Mouse (Mus musculus) cerebellum, adult 2 months (tissue): ENCODE measurements around the gene Tsga10. TPM values are rescaled to one million over a fixed set of nuclear protein-coding genes. Genes with fewer than 3 reads are reported as not detected.
"Not testable (repeated sequence)": the region's sequence is repeated elsewhere in the genome, so short reads cannot be mapped to it uniquely, and the experiment has no call there.

Experiments
- DNase-seq, 2 experiments: peaks; one replicate each; pipeline ENCODE4 v3.0.0; 2021
- H3K27ac ChIP-seq: fragments of 200-500 bp; 2 replicates; pipeline ENCODE4 v1.5.1; 2012; ENCODE audit warnings: low read length, control low read depth, inconsistent platforms; ENCODE audit not compliant: insufficient read depth
- H3K27me3 ChIP-seq: fragments of 200-500 bp; 2 replicates; pipeline ENCODE4 v1.6.1; 2012; ENCODE audit warnings: inconsistent platforms, mild to moderate bottlenecking, low read length, moderate library complexity; ENCODE audit not compliant: control insufficient read depth, insufficient read depth
- H3K4me1 ChIP-seq: fragments of 200-500 bp; 2 replicates; pipeline ENCODE4 v1.6.1; 2011; ENCODE audit warnings: low read length; ENCODE audit not compliant: control insufficient read depth, insufficient read depth
- H3K4me3 ChIP-seq: fragments of 200-500 bp; replicated peaks from 2 replicates; pipeline ENCODE3; 2011; ENCODE audit warnings: mild to moderate bottlenecking, low read depth, low read length, control low read depth; ENCODE audit not compliant: insufficient read depth
- CTCF ChIP-seq: fragments of 200-500 bp; IDR thresholded peaks from 2 replicates; pipeline ENCODE4 v1.5.1; 2011; ENCODE audit warnings: low read depth, mild to moderate bottlenecking, control low read depth, low read length, moderate library complexity, borderline replicate concordance; ENCODE audit not compliant: insufficient read depth
- POLR2A ChIP-seq: fragments of 200-500 bp; IDR thresholded peaks from 2 replicates; pipeline ENCODE4 v1.6.1; 2011; ENCODE audit warnings: low read length, control low read depth, borderline replicate concordance; ENCODE audit not compliant: insufficient read depth
- WGBS: fragments of 180-500 bp; shearing (Covaris S2); methylation state at CpG from one replicate; pipeline ENCODE4 v1.1.7; 2018; 5-methylcytosine and 5-hydroxymethylcytosine counted together
- polyA plus RNA-seq: library from polyadenylated mRNA; depleted of rRNA; stranded (reverse); fragments of >200 nt; gene quantifications from 2 replicates; pipeline ENCODE4 v1.2.3, GENCODE M21; 2012

Tsga10 gene
- polyA plus RNA-seq, 1 experiment = 7.3 TPM

- H3K27ac ChIP-seq = no peak overlapping the region
- no peaks in the 10 kb centered on the region for H3K27me3 ChIP-seq
- WGBS = 81% methylated on average over 8 of the region's 8 CpGs
- no peak for DNase-seq
- H3K4me3 ChIP-seq = no peak overlapping the region
- no peaks in the 10 kb centered on the region for H3K4me1 ChIP-seq
- no peak for TF ChIP-seq POLR2A
- TF ChIP-seq CTCF = no peak
These were observed 139.8 kb downstream of the Tsga10 start for GRCm38 (mm10) chr1:37726426-37726825.

GRCm38 (mm10) chr1:37725880-37726279, 140.3 kb downstream of the Tsga10 start:
- TF ChIP-seq POLR2A (no peak), CTCF (no peak)
- Histone ChIP-seq H3K27ac (no peak overlapping the region), H3K27me3 (no peaks in the 10 kb centered on the region), H3K4me1 (no peaks in the 10 kb centered on the region), H3K4me3 (no peak overlapping the region)
- 59% methylated on average over 12 of the region's 12 CpGs for WGBS
- no peak for DNase-seq

- H3K27ac ChIP-seq = no peak overlapping the region
- 85% methylated on average over 5 of the region's 5 CpGs for WGBS
- DNase-seq = no peak
These were observed 145.1 kb downstream of the Tsga10 start for GRCm38 (mm10) chr1:37721092-37721491.

GRCm38 (mm10) chr1:37719761-37720640, 146.2 kb downstream of the Tsga10 start, which contains the start of gene 2010300C02Rik:
Gene 2010300C02Rik, minus strand, starts transcription at chr1:37720085.
- H3K27me3 ChIP-seq = no peaks in the 10 kb centered on the region
- TF ChIP-seq POLR2A (0 out of 2 replicates have a peak, but pooled peaks have one; percentile 23), CTCF (peak; percentile 52; the same call in 1 of the 2 replicates)
- H3K27ac ChIP-seq = peak within 1 kb of the TSS; percentile 35
- no peaks in the 10 kb centered on the region for H3K4me1 ChIP-seq
- WGBS = 1% methylated on average over 65 of the region's 69 CpGs
- peak; percentile 80 to 82 for DNase-seq
- H3K4me3 ChIP-seq = peak within 1 kb of the TSS; percentile 84

More at GRCm38 (mm10) chr1:37721092-37721491, 145.1 kb downstream of the Tsga10 start:
- no peak for TF ChIP-seq POLR2A
- TF ChIP-seq CTCF = no peak
- no peak overlapping the region for H3K4me3 ChIP-seq
- H3K4me1 ChIP-seq = no peaks in the 10 kb centered on the region
- H3K27me3 ChIP-seq = no peaks in the 10 kb centered on the region

- 3% methylated on average over 46 of the region's 49 CpGs for WGBS
- Histone ChIP-seq H3K27me3 (no peaks in the 10 kb centered on the region), H3K4me1 (no peaks in the 10 kb centered on the region), H3K4me3 (peak overlapping the region; percentile 84), H3K27ac (peak overlapping the region; percentile 35)
- TF ChIP-seq CTCF = no peak
- TF ChIP-seq POLR2A = no peak
- peak; percentile 47 to 63 for DNase-seq
These were observed 147.1 kb downstream of the Tsga10 start for GRCm38 (mm10) chr1:37719030-37719723.

- TF ChIP-seq CTCF (peak; percentile 23; the same call in 1 of the 2 replicates), POLR2A (no peak)
- peak in 1 of 2 experiments; percentile 41 for DNase-seq
- Histone ChIP-seq H3K4me3 (peak overlapping the region; percentile 52), H3K4me1 (no peaks in the 10 kb centered on the region), H3K27ac (no peak overlapping the region), H3K27me3 (no peaks in the 10 kb centered on the region)
- WGBS = 53% methylated on average over 7 of the region's 7 CpGs
These were observed 147.7 kb downstream of the Tsga10 start for GRCm38 (mm10) chr1:37718516-37718915.

GRCm38 (mm10) chr1:37717415-37718195, 148.6 kb downstream of the Tsga10 start:
- no peak for DNase-seq
- 69% methylated on average over 14 of the region's 14 CpGs for WGBS
- H3K4me3 ChIP-seq = no peak overlapping the region
- H3K4me1 ChIP-seq = no peaks in the 10 kb centered on the region
- no peaks in the 10 kb centered on the region for H3K27me3 ChIP-seq
- no peak overlapping the region for H3K27ac ChIP-seq
- no peak for TF ChIP-seq POLR2A
- no peak for TF ChIP-seq CTCF

GRCm38 (mm10) chr1:37712357-37712737, 153.9 kb downstream of the Tsga10 start:
- DNase-seq, H3K4me1 ChIP-seq, H3K27me3 ChIP-seq, H3K27ac ChIP-seq, H3K4me3 ChIP-seq: not testable (repeated sequence)
- WGBS = 84% methylated on average over 4 of the region's 4 CpGs
